Mouse (Mus musculus) adrenal gland, postnatal 10 days (tissue): Measurements from ENCODE around the gene Ust. TPM values are rescaled to one million over a fixed set of nuclear protein-coding genes. Genes with fewer than 3 reads are reported as not detected.
A peak's percentile ranks its signal among the peaks of the same experiment; 100 is the strongest.

Experiments
- DNase-seq: peaks from one replicate; pipeline ENCODE4 v3.0.0; 2021; ENCODE audit warnings: mixed read lengths
- total RNA-seq, 2 experiments: library from RNA; stranded (reverse); gene quantifications; 2 replicates each; pipeline ENCODE4 v1.2.3; 2021

Gene Ust
- total RNA-seq, 2 experiments from 2014 or later = 5.3 to 6.2 TPM

DNA sequence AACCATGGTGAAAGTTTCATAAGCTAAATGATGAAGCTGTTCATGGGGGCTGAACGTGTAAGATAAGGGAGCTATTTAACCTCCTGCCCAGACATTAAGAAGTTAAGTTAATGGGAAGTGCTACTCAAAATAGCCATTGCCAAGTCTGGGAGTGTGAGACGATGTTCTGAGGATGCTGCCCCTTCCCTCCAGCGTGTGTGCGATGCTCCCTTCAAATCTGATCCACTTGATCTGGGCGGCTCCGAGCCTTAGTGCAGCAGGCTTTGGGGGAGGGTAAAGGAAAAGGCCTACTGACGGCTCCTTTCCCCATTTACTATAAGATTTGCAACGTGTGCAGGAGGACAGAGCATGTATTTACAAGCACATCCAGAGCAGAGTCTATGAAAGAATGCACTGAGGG, 301.7 kb downstream of the Ust start:
- no peak for DNase-seq

DNA sequence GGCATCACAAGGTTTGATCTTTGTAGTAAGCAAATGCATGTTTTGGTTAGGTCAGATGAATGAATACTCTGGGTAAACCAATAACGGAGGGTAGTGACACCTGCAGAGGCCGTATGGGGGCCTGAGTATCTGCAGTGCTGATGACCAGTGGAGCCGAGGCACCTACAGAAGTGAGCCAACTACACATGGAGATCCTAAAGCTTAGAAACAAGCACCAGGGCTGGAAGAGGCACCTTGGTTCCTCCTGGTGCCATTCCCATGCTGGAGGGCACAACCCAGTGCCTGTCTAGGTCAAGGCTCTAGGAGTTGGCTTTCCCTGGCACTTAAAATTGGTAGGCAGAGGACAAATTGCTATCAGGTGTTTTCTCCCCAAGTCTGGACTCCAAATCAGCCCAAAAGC, 303.4 kb downstream of the Ust start:
- no peak for DNase-seq

DNA sequence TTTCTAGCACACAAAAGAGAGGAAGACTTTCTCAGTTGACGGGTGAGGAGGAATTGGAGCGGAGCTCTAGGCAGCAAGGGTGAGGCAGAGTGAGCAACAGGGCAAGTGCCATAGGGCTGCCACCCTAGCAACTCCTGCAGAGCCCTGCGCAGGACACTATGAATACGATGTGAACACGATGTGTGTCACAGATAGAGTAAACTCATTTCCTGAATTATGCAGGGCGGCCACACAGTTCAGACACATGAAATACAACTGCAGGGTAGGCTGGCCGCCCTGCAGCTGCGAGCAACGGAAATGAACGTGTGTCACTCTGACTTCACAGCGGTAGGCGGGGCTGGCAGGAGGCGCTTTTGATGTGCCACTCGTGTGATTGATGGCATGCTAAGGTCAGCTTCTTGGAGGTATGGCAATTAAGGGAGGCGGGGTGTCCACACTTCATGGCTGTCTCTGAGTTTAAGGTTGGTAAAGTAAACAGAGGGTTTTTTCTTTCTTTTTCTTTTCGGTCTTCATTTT, 304.7 kb downstream of the Ust start:
- peak; percentile 77 for DNase-seq

DNA sequence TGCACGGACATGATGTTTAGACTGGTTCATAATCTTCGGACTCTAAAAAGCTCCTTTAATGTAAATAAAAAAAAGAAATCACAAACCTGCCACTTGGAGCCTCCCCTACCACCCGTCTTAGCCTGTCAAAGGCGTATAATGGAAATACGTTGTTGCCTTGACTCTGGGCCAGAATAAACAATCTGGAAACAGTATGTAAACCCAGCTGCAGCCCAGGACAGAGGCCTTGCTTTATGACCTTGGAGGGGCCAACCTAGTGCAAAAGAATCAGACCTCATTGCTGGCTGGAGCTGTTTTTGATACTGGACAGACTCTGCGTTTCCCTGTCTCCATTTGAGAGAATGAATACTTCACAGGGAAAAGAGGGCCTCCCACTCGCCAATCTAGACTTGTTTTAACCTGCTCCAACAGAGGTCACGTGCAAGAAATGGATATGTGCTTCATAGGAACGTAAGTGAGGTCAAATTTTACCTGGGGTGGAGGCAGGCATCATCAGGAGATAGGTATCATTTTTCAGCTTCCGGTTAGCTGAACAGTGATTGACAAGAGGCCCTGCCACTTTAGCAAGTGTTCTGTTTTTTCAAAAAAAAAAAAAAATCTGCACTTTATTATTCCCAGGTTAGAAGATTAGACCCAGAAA, 305.2 kb downstream of the Ust start:
- DNase-seq = peak; percentile 45

DNA sequence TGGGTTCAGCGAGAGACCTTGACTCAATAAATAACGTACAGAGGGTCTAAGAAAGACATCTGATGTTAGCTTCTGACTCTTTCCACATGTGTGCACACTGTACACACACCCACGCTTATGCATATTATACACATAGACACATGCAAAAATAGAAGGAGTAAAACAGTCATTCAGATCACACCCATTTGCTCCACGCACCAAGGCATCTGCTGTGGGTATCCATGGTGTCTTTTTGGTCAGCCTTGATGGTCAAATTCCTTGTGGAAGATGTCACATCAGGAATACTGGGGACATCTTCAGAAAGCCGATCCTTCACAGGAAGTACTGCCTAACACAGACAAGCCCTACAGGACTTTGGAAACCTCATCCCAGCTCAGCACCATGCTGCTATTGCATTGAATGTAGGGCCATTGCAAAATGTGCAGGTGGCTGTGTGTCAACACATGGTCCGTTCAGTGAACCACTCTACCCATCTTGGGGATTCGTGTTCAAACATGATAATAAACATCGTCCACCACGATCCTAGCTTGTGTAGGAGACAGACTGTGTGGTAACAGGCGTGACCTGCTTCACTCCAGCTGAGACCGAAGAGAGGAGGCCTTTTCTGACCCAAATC, 305.9 kb downstream of the Ust start:
- no peak for DNase-seq

DNA sequence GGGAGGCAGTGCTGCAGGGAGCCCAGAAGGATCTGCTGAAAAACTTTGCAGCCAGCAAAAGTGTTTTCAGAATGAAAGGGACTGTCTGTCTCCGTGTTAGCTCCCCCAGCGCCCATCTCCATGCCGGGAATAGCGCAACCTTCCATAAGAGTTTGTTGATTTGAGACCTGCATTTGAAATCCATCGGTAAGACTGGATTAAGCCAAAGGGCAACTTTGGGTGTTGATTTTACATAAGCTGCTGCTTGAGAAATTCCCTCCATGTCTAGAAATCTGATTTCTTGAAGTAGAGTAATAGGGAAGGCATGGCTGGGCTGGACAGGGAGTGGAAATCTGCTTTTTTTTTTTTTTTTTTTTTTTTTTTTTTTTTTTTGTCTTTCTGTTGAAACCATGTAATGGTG, 306.9 kb downstream of the Ust start:
- DNase-seq = no peak

DNA sequence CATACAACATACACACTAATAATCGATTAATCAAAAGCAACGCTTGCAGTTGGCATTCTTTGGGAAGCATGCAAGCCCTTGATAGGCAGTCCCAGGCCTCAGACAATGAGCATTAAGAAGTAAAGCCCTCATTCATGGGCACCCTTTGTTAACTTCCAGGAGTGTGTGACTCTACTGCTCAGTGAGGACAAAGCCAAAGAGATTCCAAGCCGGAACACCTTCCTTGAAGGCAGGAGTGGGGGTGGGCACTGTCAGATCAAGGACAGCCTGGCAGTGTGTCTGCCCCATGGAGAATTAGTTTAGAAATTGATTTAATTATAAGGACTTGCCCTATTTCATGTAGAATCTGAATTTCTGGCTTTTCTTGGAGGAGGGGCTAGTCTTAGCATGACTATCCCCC, 308.3 kb downstream of the Ust start:
- DNase-seq = no peak

DNA sequence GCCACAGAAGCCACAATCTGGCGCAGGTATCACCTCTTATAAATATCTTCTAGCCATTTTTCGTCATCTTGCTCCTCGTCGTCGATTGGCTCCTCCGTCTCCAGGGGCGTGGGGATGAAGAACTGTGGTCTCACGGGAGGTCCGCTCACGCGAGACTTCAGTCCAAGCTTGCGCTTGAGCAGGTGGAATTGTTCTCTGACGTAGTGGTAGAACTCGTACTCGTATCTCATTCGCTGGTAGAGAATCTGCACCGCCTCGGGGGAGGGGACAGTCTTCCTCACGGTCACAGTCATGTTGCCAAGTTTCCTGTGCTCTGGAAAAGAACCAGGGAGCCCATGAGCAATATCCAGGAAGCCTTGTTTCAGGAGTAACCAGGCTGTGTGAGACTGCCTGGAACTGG, 311.3 kb downstream of the Ust start:
- no peak for DNase-seq

DNA sequence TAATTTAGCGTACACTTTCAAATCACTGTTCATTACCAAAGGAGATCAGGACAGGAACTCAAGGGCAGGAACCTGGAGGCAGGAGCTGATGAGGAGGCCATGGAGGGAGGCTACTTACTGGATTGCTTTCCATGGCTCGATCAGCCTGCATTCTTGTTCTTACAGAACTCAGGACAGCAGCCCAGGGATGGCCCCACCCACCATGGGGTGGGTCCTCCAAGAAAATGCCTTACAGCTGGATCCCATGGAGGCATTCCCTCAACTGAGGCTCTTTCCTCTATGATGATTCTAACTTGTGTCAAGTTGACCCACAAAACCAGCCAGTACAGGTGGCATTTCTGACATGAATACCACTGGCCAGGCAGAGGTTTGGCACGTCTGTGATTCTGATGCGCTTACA, 314.9 kb downstream of the Ust start:
- no peak for DNase-seq

DNA sequence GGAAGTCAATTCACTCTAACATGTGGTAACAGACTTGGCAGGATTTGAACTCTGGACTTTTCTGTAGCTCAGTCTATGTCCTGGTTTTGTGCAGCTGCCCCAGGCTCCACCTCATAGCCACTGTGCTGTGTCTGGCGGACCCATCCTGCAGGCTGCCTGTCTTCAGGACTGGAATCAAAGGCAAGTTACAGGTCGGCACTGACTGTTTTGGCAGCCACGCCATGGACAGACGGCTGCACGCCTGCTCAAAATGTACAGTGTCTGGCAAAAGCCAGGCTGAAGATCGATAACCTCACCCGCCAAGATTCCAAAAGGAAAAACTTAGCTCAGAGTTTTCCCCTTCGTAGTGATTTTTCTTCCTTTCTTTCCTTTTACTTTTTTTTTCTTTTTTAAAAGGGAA, 318.8 kb downstream of the Ust start:
- DNase-seq = no peak

DNA sequence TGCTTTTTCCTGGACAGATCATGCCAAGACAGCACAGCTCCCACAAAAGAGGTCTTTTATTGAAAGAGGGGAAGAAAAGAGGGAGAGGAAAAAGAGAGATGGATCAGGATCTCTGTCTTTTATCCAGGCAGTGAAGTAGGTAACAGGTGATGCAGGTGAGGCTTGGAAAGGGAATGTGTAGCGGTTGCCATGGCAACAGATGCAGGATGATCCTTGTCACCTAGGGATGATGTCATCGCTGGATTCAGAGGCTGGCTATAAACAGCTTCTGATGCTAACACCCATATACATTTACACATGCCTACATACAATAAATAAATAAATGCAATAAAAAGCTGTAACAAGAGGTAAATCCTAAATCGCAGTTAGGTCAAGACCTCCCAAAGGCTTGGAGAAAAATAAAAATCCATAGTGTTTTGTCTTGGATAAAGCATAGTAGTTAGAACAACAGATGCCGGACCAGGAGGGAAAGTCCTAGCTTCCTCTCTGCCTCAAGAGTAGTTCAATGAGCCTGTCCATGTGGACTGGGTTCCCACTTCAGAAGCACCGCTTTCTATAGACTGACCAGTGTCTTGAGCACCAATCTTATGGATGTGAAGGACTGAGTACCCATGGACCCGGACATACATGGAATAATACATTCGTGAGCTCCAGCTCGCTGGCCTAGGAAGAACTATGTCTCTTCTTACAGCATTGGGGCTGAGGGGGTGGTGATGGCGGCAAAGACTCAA, 319.4 kb downstream of the Ust start:
- DNase-seq = no peak

DNA sequence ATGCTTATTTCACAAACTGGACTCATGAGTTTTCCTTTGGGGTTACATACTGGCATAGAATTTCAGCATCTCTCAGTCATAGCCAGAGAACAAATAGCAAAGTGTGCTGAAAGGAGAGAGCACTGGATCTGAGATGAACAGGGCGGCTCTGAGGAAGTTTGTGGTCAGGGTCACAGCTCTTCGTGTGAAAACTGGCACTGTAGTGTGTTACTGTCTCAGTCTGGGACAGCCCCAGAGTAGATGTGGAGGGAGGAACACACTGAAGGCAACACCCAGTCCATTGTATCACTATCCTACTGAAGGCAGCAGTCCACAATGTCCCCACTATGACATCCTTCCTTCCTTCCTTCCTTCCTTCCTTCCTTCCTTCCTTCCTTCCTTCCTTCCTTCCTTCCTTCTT, 321.0 kb downstream of the Ust start:
- DNase-seq = no peak

DNA sequence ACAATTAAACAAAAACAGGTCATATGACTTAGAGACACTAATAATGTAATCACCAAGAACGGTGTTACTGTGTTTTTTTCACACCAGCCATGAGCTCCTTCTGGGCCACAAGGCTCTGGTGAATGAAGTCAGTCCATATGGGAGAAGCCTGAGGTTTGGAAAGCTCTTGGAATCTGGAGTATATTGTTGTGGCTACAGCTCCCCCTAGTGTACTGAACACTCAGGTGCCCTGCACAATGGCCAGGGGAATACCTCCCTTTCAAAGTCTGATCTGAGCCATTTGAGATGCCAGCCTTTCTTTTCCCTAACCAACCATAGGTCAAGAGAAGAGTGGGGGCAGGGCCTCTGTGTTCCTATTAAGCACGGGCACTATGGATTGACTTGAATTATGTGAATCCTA, 322.3 kb downstream of the Ust start:
- peak; percentile 76 for DNase-seq

DNA sequence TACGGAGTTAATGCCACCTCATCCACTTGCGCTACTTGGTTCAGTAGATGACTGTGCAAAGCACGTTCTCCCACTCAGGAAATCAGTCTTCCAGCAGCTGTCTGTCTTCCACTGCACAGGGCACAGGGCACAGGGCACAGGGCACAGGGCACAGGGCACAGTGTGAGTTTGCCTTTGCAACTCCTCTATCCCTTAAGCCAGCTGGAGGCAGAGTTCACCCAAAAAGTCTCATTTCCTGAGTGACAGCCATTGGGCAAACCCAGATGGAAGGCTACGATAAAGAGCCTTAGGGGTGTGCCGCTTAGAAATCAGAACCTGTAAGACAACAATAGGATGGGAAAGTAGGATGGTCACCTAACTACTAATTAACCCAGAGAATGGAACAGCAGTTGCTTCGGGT, 322.9 kb downstream of the Ust start:
- no peak for DNase-seq

DNA sequence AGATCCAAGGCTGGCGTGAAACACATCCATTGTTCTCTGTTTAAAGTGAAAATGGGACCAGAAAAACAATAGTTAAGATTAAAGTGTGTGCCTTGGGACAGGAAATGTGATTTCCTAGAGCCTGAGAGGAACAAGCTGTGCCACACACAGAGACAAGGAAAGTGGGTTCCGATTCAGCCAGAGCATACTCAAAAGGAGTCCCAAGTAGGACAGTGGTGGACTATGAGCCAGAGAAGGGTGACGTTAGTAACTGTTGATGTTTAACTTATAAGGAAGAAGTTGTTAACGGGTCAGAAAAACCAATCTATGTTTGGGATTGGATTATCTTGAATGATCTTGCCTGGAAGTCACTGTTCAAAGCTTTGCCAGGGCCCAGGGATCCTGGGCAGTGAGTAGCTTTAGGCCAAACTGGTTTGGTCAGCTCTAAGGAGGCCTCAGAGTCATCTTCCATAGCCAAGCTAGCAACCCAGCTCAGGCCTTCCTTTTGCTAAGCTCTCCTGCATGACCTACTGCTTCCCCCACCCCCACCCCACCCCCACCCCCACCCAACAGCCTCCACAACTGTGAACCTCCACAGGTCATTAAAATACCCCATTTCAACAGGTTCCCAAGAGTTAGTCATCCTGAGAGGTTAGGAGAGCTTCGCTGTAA, 329.2 kb downstream of the Ust start:
- DNase-seq = no peak

DNA sequence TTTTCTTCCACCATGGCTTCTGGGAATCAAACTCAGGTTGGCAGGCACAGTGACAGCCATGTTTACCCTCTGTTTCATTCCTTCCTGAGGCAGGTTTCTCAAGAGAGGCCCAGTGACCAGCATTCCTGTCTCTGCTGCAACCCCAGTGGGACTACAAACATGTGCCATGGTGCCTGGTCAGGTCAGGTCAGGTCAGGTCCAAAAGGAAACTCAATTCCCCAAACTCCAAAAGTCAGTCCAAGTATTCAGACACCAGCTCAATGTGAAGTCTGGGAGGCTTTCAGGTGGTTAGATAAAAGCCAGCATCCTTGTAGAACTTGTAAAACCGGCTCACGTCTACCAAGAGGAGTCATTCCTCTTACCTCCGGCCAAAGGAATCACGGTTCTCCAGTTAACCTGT, 333.0 kb downstream of the Ust start:
- DNase-seq = peak; percentile 42

DNA sequence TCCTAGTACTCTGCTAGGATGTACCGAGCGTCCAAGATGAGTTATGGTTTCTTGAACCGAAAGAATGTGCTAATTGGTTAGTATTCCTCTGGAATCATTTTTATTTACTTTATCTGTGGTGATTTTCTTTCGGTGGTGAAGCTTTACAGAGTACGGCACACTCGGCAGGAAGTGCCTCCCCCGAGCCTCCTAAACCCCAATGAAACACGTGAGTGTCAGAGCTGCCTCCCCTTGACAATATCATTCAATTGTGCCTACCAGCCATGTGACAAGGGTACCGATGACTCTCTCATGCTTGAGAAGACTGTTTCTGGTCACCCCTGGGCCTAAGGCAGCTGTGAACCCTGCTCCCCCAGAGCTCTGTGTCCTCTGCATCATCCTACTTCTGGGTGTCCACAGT, 333.9 kb downstream of the Ust start:
- no peak for DNase-seq

DNA sequence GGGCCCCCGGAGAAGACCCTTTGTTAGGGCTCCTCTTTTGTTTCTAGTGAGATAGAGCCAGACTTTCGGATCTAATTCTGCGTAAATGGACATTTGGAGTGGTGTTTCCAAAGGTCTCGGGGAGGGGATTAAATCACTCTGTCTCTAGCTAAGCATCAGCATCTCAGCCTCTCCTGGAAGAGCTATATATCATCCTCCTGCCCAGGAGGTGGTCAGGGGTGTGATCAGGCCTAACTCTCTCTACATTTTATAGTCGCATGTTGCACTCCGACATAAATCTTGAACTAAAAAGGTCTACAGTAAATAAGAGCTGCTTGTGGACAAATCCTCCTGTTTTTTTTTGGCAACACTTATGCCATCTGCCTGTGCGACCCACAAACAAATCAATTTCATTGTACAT, 335.5 kb downstream of the Ust start:
- DNase-seq = no peak

DNA sequence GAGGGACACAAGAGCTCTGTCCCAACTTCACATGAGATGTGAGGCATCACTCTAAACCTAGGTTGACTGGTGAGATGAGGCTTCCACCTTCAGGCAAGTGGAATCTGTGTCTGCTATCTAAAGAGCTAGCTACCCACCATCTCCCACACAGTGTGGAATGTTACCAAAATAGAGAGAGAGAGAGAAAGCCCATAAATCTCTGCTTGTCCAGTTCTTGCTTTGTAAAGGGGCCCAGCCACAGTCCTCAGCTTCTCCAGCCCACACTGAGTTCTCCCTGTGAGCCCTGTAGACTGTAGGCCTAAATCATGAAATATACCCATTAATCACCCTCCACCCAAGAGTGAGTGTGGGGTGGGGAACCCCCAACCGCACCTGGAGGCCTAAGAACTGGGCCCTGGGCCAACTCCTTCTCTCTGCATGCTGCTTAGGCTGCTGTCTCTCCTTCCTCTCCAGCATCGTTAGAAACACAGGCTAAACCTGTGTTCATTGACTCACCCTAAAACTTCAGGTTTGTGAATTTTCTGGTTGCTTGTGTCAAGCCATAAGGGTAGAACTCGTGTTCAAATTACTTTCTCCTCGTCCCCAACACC, 336.9 kb downstream of the Ust start:
- no peak for DNase-seq

DNA sequence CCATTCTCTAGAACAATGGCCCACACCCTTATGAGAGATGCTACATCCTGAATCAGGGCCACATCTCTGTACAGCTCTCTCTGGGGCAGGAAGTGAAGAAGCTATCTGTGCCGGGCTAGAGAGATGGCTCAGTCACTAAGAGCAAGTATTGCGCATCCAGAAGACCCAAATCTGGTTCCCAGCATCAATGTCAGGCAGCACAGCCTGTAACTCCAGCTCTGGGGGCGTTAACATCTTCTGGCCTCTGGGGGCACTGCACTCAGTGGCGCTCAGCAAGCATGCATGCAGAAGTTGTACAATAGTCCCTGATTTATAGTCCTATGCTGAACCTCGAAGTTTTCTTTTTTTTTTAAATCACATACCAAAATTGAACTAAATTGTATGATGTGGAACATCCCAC, 341.0 kb downstream of the Ust start:
- DNase-seq = no peak

DNA sequence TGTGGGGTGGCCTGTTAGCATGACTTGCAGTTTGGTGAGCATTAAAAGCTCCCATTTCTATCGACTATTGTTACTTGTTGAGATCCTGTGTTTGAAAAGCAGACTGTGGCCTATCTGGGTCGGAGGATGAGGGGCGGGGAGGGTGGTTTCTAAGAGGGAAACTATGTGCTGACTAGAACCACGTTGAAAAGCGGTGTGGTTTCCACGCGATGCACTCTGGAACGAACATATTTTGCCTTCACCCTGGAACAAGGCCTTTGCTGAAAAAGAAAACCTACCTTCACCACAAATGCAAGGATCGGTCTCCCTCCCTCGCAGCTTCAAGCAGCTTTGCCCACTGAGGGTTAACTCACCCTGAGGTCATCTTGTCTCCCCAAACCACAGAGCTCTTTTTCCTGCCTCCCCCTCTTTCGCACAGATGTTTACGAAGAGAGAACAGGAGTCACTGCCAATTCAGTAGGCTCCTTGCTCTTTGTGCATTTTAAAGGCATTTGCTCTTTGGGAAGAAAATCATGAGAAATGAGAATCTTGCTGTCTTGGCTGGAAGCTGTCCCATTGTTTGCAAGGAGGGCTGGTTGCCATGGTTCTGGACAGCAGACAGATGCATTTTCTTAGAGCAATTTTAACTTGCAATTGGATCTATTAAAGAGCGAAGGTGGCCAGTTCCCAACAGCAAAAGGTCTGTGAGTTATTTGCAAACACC, 342.1 kb downstream of the Ust start:
- DNase-seq = no peak

DNA sequence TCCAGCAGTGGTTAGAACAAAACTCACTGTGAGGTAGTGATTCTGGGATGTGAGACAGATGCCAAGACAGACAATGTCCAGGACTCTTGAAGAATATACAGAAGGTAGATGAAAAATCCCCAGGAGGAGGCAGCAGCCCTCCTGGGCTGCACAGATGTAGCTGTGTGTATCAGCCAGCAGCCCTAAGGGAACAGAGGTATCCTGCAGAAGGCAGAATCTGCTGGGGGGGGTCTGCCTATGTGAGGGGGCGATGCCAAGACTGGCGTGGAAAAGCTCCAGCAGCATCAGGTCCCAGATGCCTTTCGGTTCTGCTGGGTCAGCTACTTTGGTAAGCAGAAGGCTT, 342.6 kb downstream of the Ust start:
- DNase-seq = no peak
